Mouse (Mus musculus) gastrocnemius, postnatal 4 days (tissue): ENCODE results near the gene Gm15128. TPM values are rescaled to one million over a fixed set of nuclear protein-coding genes. Genes with fewer than 3 reads are reported as not detected.
"Not testable (repeated sequence)": the region's sequence is repeated elsewhere in the genome, so short reads cannot be mapped to it uniquely, and the experiment has no call there.

Source experiments
- DNase-seq, 2 experiments: peaks; one replicate each; pipeline ENCODE4 v3.0.0; 2021 to 2022; ENCODE audit warnings: low spot score in 2 of 2, mixed read lengths in 2 of 2
- long read RNA-seq, 2 experiments: library from polyadenylated mRNA; stranded (forward); transcript quantifications; one replicate each; pipeline ENCODE4 v2.0.0; 2021
- total RNA-seq, 2 experiments: library from RNA; stranded (reverse); gene quantifications; 2 replicates each; pipeline ENCODE4 v1.2.3; 2021

The Gm15128 gene
- not detected for total RNA-seq
- long read RNA-seq, experiment 1, result 0 reads
- long read RNA-seq, experiment 2, result 0 reads

- not testable (repeated sequence) for DNase-seq
Measured at GRCm38 (mm10) chrX:147765691-147766090, at the start of gene Gm15128. Gene Gm15128, plus strand, starts transcription at chrX:147765991.

Other genes starting within 250 kb of the Gm15128 start
- gene Lrch2, start 211.9 kb upstream of the Gm15128 start, total RNA-seq, result 1 to 10 TPM; 8.6 to 8.7 TPM
- gene Gm15080, start 227.0 kb downstream of the Gm15128 start, total RNA-seq, result not detected